Mouse (Mus musculus): ENCODE measurements around the gene Cdc7. TPM values are rescaled to one million over a fixed set of nuclear protein-coding genes. Genes with fewer than 3 reads are reported as not detected.

Cdc7 gene
- polyA plus RNA-seq, 1 experiment: 17.1 TPM

DNA sequence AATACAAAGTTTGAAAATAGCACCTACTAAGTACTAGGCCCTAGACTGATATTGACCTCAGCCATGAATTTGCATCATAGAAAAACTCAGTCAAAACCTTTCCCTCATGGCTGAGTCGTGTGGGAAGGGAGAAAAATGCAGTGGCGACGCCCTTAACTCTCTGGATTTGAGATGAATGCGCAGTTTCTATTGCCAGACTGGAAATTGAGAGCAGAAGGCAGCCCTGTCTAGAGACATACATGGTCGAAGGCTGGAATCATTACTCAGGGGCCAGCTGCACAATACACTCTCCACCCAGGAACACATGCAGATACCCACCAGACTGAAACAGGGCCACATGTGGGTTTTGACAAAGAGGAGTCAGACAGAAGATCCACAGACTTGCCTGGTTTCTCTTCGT is 55.8 kb downstream of the Cdc7 start:
- Histone ChIP-seq H3K4me1 (ENCODE audit: control insufficient read depth, insufficient read depth, low read length) (0 out of 2 replicates have a peak, but pooled peaks cover 4% of the 10 kb centered on the region), H3K4me3 (ENCODE audit: insufficient read depth, low read length) (no peak overlapping the region), H3K27ac (ENCODE audit: insufficient read depth, low read length) (peak overlapping the region; percentile 71)
- TF ChIP-seq POLR2A (IDR thresholded peaks at IDR 0.05; ENCODE audit: low read depth, low read length): no peak
- TF ChIP-seq CTCF (IDR thresholded peaks at IDR 0.05; ENCODE audit: borderline replicate concordance, insufficient read depth, low read length): no peak

DNA sequence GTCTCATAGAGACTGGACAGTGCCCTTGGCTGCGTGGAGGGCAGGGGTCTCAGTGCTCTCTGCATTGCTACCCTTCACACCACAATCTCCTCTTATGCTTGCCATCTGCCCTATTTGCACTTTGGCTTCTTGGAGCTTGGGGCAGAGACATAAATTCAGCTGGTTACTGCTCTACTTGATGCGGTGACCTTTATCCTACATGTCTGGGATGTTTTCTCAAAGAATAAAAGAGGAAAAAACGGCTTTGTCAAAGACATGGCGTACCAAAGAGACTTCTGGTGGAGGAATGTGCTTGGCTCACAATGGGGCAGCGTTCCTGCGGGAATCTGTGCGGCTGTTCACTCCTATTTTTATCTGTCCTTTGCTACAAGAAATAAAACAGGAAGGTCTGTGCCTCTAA is 56.2 kb downstream of the Cdc7 start:
- TF ChIP-seq POLR2A (IDR thresholded peaks at IDR 0.05; ENCODE audit: low read depth, low read length) (no peak), CTCF (IDR thresholded peaks at IDR 0.05; ENCODE audit: borderline replicate concordance, insufficient read depth, low read length) (no peak)
- H3K4me3 ChIP-seq (ENCODE audit: insufficient read depth, low read length): no peak overlapping the region
- H3K27ac ChIP-seq (ENCODE audit: insufficient read depth, low read length): peak overlapping the region; percentile 71
- H3K4me1 ChIP-seq (ENCODE audit: control insufficient read depth, insufficient read depth, low read length): 0 out of 2 replicates have a peak, but pooled peaks cover 4% of the 10 kb centered on the region

DNA sequence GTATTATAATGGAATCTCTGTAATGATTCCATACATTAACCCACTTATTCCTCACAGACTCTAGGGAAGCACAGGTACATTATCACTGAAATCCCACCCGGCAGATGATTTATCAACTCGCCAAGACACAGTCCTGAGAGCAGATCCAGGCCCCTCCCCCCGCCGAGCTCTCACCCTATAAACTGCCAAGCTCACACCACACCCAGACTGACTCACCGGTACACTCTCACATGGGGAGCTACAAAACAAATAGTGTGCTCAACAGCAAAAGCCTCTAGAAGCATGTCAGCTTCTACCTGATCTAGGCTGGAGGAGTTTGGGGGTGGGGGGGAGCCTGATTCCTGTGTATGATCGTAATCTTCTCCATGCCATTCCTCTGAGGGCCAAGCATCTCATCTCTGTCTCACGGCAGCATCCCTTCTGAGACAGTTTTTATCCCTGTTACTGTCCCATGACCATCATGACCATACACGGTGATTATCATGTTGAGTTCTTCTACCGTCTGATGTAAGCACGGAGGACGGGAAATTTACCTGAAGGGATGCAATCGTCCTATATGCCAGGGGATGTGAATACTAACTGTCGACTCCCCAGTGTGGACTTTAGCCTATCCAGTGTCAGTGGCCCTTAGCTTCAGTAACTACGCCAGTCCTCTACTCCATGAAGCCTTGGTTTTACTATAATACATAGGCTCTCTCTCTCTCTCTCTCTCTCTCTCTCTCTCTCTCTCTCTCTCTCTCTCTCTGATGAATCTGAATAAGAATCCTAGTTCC is 57.4 kb downstream of the Cdc7 start:
- Histone ChIP-seq H3K4me3 (ENCODE audit: insufficient read depth, low read length) (no peak overlapping the region), H3K27ac (ENCODE audit: insufficient read depth, low read length) (no peak overlapping the region), H3K4me1 (ENCODE audit: control insufficient read depth, insufficient read depth, low read length) (0 out of 2 replicates have a peak, but pooled peaks cover 4% of the 10 kb centered on the region)
- TF ChIP-seq POLR2A (IDR thresholded peaks at IDR 0.05; ENCODE audit: low read depth, low read length) (no peak), CTCF (IDR thresholded peaks at IDR 0.05; ENCODE audit: borderline replicate concordance, insufficient read depth, low read length) (no peak)

DNA sequence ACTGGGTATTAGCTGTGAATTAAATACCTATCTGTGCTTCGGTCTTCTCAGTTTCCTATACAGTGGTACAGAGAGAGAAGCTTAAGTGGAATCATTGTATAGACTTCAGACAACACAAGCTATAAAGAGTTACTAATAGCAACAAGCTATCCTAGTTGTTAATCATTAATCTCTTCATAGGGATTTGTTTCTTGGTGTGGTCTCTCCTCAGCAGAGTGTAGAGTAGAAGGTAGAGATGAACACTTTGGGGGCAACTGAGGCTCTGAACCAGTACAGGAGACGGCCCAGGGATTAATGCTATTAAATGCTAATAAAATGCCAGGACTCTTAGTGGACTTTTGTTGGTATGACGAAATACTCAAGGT is 57.9 kb downstream of the Cdc7 start:
- Histone ChIP-seq H3K27ac (ENCODE audit: insufficient read depth, low read length) (no peak overlapping the region), H3K4me1 (ENCODE audit: control insufficient read depth, insufficient read depth, low read length) (0 out of 2 replicates have a peak, but pooled peaks cover 4% of the 10 kb centered on the region), H3K4me3 (ENCODE audit: insufficient read depth, low read length) (no peak overlapping the region)
- TF ChIP-seq POLR2A (IDR thresholded peaks at IDR 0.05; ENCODE audit: low read depth, low read length) (no peak), CTCF (IDR thresholded peaks at IDR 0.05; ENCODE audit: borderline replicate concordance, insufficient read depth, low read length) (no peak)

DNA sequence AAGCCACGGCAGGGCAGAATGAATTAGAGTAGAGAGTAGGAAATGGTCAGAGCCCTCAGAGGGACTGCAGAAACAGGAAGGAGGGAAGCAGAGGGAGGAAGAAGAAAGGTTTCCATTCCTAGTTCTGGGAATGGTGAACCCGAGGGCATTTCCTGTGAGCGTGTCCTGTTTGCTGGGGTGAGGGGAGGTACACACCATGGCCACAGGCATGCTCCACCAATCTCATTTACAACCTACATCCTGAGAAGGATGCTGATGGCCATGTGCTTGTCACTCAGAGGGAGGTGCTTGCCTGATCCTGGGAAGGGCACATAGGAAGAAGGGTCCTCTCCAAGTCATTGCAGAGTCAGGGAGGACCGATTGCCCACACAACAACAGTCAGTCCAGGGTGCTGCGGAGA is 59.8 kb downstream of the Cdc7 start:
- TF ChIP-seq CTCF (IDR thresholded peaks at IDR 0.05; ENCODE audit: borderline replicate concordance, insufficient read depth, low read length) (no peak), POLR2A (IDR thresholded peaks at IDR 0.05; ENCODE audit: low read depth, low read length) (no peak)
- Histone ChIP-seq H3K4me1 (ENCODE audit: control insufficient read depth, insufficient read depth, low read length) (0 out of 2 replicates have a peak, but pooled peaks cover 4% of the 10 kb centered on the region), H3K27ac (ENCODE audit: insufficient read depth, low read length) (no peak overlapping the region), H3K4me3 (ENCODE audit: insufficient read depth, low read length) (no peak overlapping the region)

DNA sequence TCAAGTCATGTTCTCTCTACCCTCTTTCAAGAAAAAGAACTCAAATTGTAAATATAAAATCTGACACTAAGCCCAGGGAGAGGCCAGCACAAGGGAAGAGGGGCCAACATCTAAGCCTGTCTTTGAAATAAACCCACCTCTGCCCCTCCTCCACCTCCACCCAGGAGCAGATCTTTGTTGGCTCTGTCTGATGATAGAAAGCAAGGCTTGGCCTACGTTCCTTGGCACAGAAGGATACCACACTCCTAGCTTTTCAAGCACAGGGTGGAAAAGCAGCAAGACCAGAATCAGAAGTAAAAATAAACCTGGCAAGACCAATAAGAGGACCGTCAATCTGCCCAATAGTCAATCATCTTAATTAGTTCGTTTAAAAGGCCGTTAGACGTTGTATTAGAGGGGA is 61.2 kb downstream of the Cdc7 start:
- no peak overlapping the region for H3K27ac ChIP-seq (ENCODE audit: insufficient read depth, low read length)
- H3K4me1 ChIP-seq (ENCODE audit: control insufficient read depth, insufficient read depth, low read length): 0 out of 2 replicates have a peak, but pooled peaks cover 4% of the 10 kb centered on the region
- H3K4me3 ChIP-seq (ENCODE audit: insufficient read depth, low read length): no peak overlapping the region
- TF ChIP-seq POLR2A (IDR thresholded peaks at IDR 0.05; ENCODE audit: low read depth, low read length) (no peak), CTCF (IDR thresholded peaks at IDR 0.05; ENCODE audit: borderline replicate concordance, insufficient read depth, low read length) (no peak)

DNA sequence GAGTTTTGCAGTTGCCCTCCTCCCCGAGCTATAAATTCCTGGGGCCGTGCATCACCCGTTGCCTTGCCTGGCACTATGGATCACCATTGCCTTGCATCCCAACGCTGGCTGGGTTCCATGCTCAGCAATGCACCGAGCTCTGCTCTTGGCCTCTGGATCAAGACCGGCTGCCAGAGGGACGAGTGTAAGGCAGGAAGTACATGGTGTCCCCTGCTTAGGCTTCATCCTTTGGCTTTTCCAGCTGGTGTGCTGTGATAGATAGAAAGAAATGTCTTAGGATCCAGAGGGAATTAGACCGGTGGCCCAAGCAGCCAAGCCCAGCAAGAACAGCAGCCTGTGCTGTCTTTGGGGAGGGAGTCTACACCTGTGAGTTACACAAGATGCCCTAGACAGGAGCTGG is 61.7 kb downstream of the Cdc7 start:
- H3K4me1 ChIP-seq (ENCODE audit: control insufficient read depth, insufficient read depth, low read length): 0 out of 2 replicates have a peak, but pooled peaks cover 4% of the 10 kb centered on the region
- no peak for TF ChIP-seq POLR2A (IDR thresholded peaks at IDR 0.05; ENCODE audit: low read depth, low read length)
- no peak for TF ChIP-seq CTCF (IDR thresholded peaks at IDR 0.05; ENCODE audit: borderline replicate concordance, insufficient read depth, low read length)
- H3K4me3 ChIP-seq (ENCODE audit: insufficient read depth, low read length): no peak overlapping the region
- peak overlapping the region; percentile 2; the same call in 1 of the 2 replicates for H3K27ac ChIP-seq (ENCODE audit: insufficient read depth, low read length)

DNA sequence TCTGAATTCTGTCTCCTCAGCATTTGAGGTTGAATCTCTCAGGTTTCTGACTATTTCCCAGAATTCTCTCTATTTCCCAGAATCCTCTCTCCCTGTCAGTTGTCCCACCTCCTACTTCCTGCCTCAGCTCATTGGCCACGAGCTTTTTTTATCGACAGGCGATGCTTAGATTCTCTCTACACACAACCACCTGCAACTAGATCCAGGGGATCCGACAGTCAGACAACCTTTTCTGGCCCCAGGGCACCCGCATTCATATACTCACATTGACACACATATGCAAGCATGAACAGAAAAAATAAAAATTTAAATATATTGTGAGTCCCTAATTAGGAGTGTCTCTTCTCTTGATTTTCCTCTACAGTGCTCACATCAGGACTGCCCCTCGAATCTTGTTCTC is 63.5 kb downstream of the Cdc7 start:
- TF ChIP-seq POLR2A (IDR thresholded peaks at IDR 0.05; ENCODE audit: low read depth, low read length) (no peak), CTCF (IDR thresholded peaks at IDR 0.05; ENCODE audit: borderline replicate concordance, insufficient read depth, low read length) (no peak)
- no peak overlapping the region for H3K27ac ChIP-seq (ENCODE audit: insufficient read depth, low read length)
- H3K4me3 ChIP-seq (ENCODE audit: insufficient read depth, low read length): no peak overlapping the region
- no peaks in the 10 kb centered on the region for H3K4me1 ChIP-seq (ENCODE audit: control insufficient read depth, insufficient read depth, low read length)

DNA sequence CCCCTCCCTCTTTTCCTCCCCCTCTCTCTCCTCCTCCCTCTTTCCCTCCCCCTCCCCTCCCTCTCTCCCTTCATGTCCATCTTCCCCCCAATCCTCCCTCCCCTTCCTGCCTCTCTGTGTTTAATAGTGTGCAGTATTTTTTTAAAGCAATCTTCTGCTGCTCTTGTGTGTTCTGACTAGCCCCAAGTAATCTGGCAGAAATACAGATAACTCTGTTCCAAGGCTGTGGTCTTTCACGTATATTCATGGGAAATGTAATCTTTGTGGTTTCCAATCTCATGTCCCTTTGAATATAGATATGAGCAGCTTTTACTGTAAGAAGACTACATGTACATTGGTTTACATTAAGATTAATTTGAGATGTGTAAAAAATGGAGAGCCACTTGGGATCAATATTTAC is 64.4 kb downstream of the Cdc7 start:
- no peak overlapping the region for H3K4me3 ChIP-seq (ENCODE audit: insufficient read depth, low read length)
- TF ChIP-seq POLR2A (IDR thresholded peaks at IDR 0.05; ENCODE audit: low read depth, low read length) (no peak), CTCF (IDR thresholded peaks at IDR 0.05; ENCODE audit: borderline replicate concordance, insufficient read depth, low read length) (no peak)
- H3K4me1 ChIP-seq (ENCODE audit: control insufficient read depth, insufficient read depth, low read length): no peaks in the 10 kb centered on the region
- no peak overlapping the region for H3K27ac ChIP-seq (ENCODE audit: insufficient read depth, low read length)

DNA sequence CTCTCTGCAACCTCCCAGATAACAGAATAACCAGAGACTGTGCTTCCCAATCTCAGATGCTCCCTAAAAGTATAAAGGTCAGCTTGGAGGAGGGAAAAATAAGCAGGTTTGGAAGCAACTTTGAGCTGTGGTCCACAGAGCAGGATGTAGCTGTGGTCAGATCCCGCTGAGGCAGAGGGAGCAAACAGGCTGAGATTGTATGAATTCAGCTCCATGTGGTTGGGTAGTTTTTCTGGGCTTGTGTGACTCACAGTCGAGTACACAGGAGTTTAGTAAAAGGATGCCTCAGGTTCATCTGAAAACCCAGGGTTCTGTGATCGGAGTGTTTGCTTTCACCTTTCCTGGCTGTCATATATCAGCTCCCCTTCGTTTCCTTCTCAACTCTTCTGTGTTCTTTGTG is 65.7 kb downstream of the Cdc7 start:
- Histone ChIP-seq H3K4me1 (ENCODE audit: control insufficient read depth, insufficient read depth, low read length) (no peaks in the 10 kb centered on the region), H3K4me3 (ENCODE audit: insufficient read depth, low read length) (no peak overlapping the region), H3K27ac (ENCODE audit: insufficient read depth, low read length) (no peak overlapping the region)
- TF ChIP-seq POLR2A (IDR thresholded peaks at IDR 0.05; ENCODE audit: low read depth, low read length) (no peak), CTCF (IDR thresholded peaks at IDR 0.05; ENCODE audit: borderline replicate concordance, insufficient read depth, low read length) (no peak)

Measured in embryonic fibroblast, embryonic 13.5 days (primary cell).